Mouse (Mus musculus) brain, embryonic 14.5 days (tissue): ENCODE data around the gene Wipf1.

Source experiments
- CTCF ChIP-seq: fragments of 200-500 bp; IDR thresholded peaks from 2 replicates; pipeline ENCODE4 v1.5.1; 2012; ENCODE audit warnings: inconsistent platforms, mild to moderate bottlenecking, moderate library complexity, borderline replicate concordance; ENCODE audit not compliant: insufficient read depth, insufficient read length; ENCODE audit errors: extremely low read depth
- POLR2A ChIP-seq: fragments of 200-500 bp; IDR thresholded peaks from 2 replicates; pipeline ENCODE4 v1.6.1; 2012; ENCODE audit warnings: mild to moderate bottlenecking, inconsistent platforms, borderline replicate concordance; ENCODE audit not compliant: poor library complexity, insufficient read depth, insufficient read length, severe bottlenecking; ENCODE audit errors: extremely low read depth

- TF ChIP-seq CTCF = no peak
- TF ChIP-seq POLR2A = no peak
These were observed 60.0 kb downstream of the Wipf1 start for GRCm38 (mm10) chr2:73469552-73469951.
